Mouse (Mus musculus) megakaryocyte, embryonic 14.5 days (primary cell): ENCODE data around the gene Itprid2.

ENCODE experiments used
- FLI1 ChIP-seq: IDR thresholded peaks from 2 replicates; pipeline ENCODE4 v1.6.1; 2012; ENCODE audit warnings: low read length, inconsistent platforms, mixed read lengths
- GATA1 ChIP-seq: IDR thresholded peaks from 3 replicates; pipeline ENCODE4 v1.6.1; 2012; ENCODE audit warnings: mixed read lengths, low read length, inconsistent platforms, borderline replicate concordance

GRCm38 (mm10) chr2:79623256-79623655, 11.9 kb upstream of the Itprid2 start:
- no peak for TF ChIP-seq GATA1
- no peak for TF ChIP-seq FLI1
